Comparison of ENCODE assay signal across 7 mouse cellular contexts in the genomic region with DNA sequence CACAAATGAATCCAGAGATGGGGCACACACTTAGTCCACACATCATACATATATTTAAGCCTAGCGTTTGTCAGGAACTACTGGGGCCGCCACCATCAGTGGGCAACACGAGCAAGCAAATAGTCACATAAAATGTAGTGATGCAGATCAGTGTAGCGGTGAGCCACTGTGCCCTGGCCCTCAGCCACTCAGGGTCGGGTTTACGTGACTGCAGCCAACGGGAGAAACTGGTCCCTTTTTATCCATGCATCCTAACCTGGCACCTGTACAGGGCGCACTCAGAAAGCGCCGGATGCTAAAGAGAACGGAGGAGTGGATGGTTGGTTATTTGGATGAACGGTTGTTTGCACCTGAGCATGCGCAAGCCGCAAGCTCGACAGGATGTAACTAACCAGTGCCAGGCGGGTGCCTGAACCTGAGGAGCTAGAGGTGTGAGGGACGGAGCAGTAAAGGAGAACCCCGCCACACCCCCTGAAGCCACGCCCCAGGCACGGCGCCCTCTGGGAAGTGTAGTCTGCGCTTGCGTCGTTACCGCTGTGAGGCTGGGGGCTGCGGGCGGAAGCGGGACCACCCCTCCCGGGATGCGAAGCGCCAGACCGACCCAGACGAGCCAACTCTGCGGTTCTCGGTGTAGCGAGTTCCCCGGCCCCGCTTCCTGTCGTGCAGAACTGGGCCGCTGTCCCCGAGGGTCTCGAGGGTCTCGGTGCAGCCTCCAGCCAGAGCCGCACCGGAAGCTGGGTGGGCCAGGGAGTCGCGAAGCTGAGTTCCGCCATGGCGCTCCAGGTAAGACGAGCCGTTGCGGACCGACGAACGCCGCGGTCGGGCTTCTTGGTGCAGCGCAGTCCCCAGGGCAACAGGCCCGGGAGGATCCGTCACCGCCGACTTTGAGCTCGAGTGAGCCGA. TPM values are rescaled to one million over a fixed set of nuclear protein-coding genes. Genes with fewer than 3 reads are reported as not detected.
DNase-seq lines count a peak whose midpoint lies in the region; ATAC-seq lines count a peak whose summit lies in the region.

A gene (plus strand): TSS at position 482 of the 903 bp plus-strand sequence.

- H3K27me3 ChIP-seq in intestine, embryonic 15.5 days (replicated peaks), result no peaks in the 10 kb centered on the region

- peak; percentile 90 for DNase-seq in adrenal gland, postnatal 14 days
- DNase-seq in embryo, embryonic 9.5 days (ENCODE audit: extremely low spot score), result peak; percentile 91
- DNase-seq in gastrocnemius, postnatal 4 days (ENCODE audit: low spot score in 2 of 2), result peak; percentile 54 to 74
- DNase-seq in left cerebral cortex, postnatal 14 days (ENCODE audit: low spot score in 2 of 2), result peak; percentile 77 to 85
- peak; percentile 84 for DNase-seq in right cerebral cortex, postnatal 25 days

- intact Hi-C loops in left cerebral cortex, postnatal 14 days (cut with DNase I), result loop anchor here (5.0 kb wide), 3 partner anchors 107 to 218 kb away; a partner anchor contains a TSS

- peak within 1 kb of the TSS; percentile 86 for H3K4me2 ChIP-seq in intestine, embryonic 15.5 days (replicated peaks)

- no peaks in the 10 kb centered on the region for H3K36me3 ChIP-seq in intestine, embryonic 15.5 days

- 2% methylated on average over 65 of the region's 65 CpGs for WGBS in intestine, embryonic 15.5 days

- H3K27ac ChIP-seq in intestine, embryonic 15.5 days, result peak within 1 kb of the TSS; percentile 81

- peak within 1 kb of the TSS; percentile 79 for H3K4me3 ChIP-seq in intestine, embryonic 15.5 days (replicated peaks)

- H3K9ac ChIP-seq in intestine, embryonic 15.5 days, result peak within 1 kb of the TSS; percentile 83

- ATAC-seq in intestine, embryonic 15.5 days, result peak; percentile 99
- peak; percentile 91 for ATAC-seq in megakaryocyte-erythroid progenitor cell, adult 5-6 weeks (replicated peaks; ENCODE audit: low FRiP score, low TSS enrichment, poor library complexity, severe bottlenecking)

- H3K4me1 ChIP-seq in intestine, embryonic 15.5 days (replicated peaks), result 0 out of 2 replicates have a peak, but pooled peaks cover 20% of the 10 kb centered on the region

- H3K9me3 ChIP-seq in intestine, embryonic 15.5 days, result no peaks in the 10 kb centered on the region

RNA-seq across cellular contexts. Expression of the gene that starts here (rescaled TPM):
- total RNA-seq in adrenal gland, postnatal 14 days (2021), result 26.3 and 30.5 TPM in 2 replicates
- total RNA-seq in gastrocnemius, postnatal 4 days (2021), result 10 to 100 TPM; 16.6 to 19.7 TPM
- 14.2 and 17.5 TPM in 2 replicates for polyA plus RNA-seq in intestine, embryonic 15.5 days (2015; fragmentation: Nextera tagmentation; extraction: Ambion mirVana)
- 10 to 100 TPM; 46.8 to 49.9 TPM for total RNA-seq in left cerebral cortex, postnatal 14 days (2021)
- 8.4 and 9.1 TPM in 2 replicates for total RNA-seq in megakaryocyte-erythroid progenitor cell, adult 5-6 weeks (2014; fragmentation: Nextera tagmentation)
- total RNA-seq in megakaryocyte-erythroid progenitor cell, adult 5-6 weeks (2017), result 4.8 and 8.0 TPM in 2 replicates

Comparison
In these comparisons a context has a peak if more than half of its experiments do, and no peak if none do; other contexts are left out.
1. Peak in every context shown above with its lines: DNase-seq, ATAC-seq, H3K4me3 ChIP-seq and H3K27ac ChIP-seq.